Mouse (Mus musculus) heart, adult 9 months (tissue): Measurements from ENCODE around the gene 4933425L06Rik.

Experiments used
- DNase-seq, 2 experiments: peaks; one replicate each; pipeline ENCODE4 v3.0.0; 2022; ENCODE audit warnings: low spot score in 2 of 2

4933425L06Rik gene

DNA sequence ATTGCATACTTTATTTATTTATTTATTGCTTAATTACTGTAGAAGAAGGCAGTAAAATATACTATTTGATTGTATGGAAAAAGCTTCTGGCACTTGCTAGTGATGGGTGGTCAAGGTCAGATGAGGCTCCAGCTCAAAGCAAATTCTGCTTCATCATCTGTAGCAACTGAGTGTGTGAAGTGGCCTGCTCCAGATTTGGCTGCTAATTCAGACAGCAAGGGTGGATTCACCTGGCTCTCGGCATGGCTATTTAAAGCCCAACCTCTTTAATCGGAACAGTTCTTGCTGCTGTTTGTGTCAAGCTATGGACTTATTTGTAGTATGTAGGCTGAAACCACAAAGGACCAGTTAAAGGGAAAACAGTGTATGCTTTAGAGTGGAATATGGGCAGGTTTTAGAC, 50.9 kb downstream of the 4933425L06Rik start:
- peak; percentile 22 to 29 for DNase-seq

DNA sequence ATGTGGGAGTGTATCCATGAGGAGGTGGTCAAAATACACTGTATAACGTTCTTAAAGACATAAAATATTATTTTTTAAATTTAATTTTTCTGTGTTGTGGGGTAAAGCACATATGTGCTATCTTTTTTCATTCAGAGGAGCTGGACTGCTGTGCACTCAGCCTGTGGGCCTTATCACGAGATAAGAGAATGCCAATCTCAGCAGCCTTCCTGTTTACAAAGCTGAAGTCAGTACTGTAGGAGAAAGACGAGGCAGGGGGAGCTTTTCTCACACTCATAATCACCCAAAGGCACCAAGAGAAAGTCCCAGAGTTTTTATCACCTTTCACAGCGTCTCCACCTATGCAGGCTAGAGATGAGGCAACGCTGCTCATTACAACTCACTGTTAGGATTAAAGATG, 52.5 kb downstream of the 4933425L06Rik start:
- no peak for DNase-seq

DNA sequence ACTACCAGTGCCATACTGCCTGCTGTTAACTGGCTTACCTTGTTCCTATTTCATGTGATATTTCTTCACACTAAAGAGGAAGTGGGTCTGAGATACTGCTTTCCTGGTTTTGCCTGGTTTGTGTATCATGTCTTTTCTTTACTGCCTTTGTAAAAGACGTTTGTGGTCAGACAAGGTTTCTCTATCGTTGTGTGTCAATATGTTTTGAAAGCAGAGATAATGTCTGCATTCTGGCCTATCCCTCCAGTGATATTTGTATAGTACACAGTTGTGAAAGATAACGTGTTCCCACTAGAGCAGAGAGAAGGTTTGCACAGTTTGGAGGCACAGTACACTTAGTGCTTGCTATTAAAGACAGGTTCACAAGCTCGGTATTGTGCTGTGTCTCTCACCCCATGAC, 58.0 kb downstream of the 4933425L06Rik start:
- no peak for DNase-seq

DNA sequence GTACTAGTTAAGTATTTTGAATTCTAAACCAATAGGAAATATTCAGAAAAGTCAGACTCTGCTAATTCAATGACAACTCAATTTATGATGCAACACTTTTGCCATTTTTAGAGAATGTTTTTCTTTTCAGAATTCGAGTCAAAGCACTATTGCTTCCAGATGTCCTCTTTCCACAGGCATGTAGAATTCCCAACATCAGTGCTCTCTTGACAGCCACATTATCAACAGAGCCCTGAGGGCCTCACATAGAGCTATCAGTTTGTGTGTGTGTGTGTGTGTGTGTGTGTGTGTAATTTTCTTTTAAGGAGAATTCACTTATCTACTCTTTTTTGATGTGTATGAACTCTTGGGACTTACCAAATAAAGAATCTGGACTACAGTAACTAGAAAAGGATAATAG, 64.9 kb downstream of the 4933425L06Rik start:
- no peak for DNase-seq

DNA sequence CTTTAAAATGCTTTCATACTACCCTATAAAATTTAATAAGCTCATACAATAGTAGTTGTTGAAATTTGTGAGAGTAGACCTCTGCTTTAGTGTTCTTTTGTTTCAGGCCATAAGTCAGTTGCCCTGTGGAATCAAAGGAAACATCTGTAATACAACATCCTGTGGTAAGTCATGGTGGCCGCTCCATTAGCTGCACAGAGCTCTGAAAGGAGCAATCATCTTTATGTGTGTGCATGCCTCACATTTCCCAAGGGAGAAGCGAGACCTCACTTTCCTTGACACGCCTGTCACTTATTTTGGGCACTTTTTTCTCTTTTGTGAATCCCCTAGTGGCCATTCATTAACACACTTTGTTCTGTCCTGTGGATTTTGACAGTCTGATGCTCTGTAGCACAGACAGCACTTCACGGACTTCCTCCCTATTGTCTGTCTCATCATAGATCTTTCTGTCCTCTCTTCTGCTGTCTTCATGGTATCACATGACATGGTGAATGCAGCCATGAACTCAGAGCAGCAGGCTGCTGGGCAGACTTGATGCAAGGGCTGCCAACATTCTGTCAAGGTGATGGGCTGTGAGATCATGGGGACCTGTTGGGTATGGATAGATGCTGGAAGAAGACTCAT, 66.0 kb downstream of the 4933425L06Rik start:
- DNase-seq: no peak

DNA sequence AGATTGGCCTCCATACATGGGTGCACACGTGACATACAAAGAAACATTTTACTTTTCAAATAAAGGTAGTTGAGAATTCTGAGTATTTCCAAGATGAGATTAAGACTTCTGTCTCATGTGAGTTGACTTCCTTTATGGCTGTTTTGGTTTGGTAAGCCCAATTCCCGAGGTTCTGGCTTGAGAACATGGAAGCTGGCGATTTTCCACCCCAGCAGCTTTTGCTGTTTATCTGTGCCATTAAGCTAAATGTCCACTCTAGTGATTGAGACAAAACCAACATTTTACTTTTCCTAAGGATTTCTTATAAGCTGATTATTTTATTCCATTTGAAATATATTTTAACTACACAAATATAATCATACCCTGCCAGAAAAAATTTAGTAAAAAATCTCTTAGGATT, 68.1 kb downstream of the 4933425L06Rik start:
- DNase-seq: no peak

DNA sequence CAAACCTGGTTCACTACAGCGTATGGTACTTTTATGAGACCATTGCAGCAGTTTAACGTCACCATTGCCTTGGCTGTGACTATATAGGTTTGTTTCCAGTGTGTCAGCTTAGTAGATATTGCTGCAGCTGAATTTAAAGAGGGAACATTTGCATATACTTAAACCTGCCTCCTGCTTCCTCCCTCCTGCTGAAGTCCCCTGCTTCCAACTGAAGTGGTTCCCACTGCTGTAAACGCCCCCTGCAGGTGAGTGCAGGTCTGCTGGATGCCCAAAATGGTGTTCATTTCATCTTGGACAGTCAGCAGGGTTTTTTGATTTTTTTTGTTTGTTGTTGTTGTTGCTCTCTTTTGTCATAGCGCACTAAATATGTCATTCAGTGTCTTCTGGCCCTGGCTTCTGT, 72.0 kb downstream of the 4933425L06Rik start:
- DNase-seq: no peak

DNA sequence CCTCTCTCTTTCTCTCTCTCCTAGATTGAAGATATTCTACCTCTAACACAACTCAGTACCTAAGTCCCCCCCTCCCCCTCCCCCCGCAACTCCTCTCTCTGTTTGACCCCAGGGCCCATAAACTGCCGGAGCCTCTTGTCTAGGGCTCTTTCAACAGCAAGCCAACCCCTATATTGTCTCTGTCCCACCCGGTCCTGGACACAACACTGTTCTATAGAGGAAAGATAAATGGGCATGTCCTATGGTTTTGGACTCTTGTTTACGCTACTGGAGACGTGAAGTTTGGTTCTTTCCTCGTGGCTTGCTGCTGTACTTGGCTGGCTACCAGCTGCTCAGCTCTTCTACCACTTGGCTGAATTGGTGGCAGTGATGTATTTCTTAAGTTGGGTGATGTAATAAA, 83.5 kb downstream of the 4933425L06Rik start:
- no peak for DNase-seq
